Mouse (Mus musculus): ENCODE data around the gene Hoxc6.

Hoxc6 gene

DNA sequence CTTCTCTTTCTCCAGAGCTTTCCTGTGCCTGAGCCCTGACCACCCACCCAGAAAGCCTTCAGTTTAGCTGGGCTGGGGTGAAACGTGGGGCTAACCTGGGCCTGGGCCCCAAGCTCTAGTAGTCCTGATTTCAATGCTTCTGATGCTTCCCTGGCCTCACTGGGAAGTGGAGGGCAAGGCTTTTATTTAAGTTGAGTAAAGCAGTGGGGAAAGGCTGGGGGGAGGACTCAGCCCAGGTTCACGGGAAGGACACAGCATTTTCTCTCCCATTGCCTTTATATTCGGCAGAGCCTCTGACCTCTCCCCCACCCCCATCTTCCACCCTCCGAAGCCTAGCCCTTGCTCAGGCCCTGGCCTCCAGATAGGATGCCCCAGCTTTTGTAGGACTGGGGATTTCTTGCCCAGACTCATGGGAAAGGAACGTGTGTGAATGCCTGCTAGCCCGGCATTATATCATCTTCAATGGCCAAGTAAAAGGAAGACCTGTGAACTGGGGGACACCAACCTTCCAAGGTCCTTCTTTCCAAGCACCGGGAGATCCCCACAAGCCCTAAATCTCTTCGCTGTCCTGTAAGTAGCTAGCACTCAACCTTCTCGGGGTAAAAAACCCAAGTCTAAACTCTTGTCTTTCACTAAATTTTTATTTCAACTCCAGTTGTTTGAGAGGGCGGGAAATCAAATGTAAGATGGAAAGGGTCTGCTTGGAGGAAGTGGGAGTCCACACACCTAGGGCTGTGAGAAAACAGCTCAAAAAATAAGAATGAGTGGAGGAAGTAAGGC lies 40.8 kb downstream of the Hoxc6 start:
- DNase-seq (ENCODE audit: low spot score in 2 of 2) = no peak

GRCm38 (mm10) chr15:103039609-103040008 lies 41.6 kb downstream of the Hoxc6 start:
- no peak for DNase-seq (ENCODE audit: low spot score in 2 of 2)

DNA sequence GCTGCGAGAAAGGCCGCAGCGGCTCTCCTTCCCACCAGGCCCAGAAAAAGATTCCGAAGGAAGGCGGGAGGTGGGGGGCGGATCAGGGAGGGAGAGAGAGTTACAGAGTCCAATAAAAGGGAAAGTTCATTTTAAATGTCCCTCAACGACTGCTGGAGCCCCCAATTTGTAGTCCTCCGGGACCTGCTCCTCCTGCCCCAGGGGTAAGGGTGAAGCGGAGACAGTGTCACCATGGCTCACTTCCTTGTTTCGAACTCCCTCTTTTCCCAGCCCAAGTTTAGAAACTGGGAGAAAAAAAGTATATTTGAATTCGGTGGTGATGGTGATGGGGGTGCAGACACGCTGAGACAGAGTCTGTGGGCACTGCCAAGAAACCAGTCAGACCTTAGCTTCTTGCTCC lies 42.5 kb downstream of the Hoxc6 start:
- DNase-seq (ENCODE audit: low spot score in 2 of 2) = no peak

- no peak for DNase-seq (ENCODE audit: low spot score in 2 of 2)
Observed at GRCm38 (mm10) chr15:103041613-103042012, 43.6 kb downstream of the Hoxc6 start.

DNA sequence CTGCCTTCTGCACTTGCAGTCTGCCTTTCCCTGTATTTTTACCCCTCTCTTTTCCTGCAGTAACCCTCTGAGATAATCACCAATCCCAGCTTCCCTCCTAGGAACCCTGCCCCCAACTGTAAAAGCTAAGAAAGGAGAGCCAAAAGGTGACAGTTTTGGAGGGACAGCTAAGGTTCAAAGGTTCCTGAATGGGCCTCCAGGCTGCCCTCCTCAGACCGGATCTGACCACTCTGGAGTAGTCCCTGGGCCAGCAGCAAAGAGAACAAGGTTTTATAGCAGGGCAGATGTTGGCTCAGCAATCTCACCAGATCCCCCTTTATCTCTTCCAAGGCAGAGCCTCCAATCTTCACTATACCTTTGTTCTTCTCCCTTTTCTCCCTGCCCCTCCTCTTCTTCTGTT lies 44.2 kb downstream of the Hoxc6 start:
- DNase-seq (ENCODE audit: low spot score in 2 of 2) = no peak

- no peak for DNase-seq (ENCODE audit: low spot score in 2 of 2)
Observed at GRCm38 (mm10) chr15:103051670-103052069, 53.6 kb downstream of the Hoxc6 start.

DNA sequence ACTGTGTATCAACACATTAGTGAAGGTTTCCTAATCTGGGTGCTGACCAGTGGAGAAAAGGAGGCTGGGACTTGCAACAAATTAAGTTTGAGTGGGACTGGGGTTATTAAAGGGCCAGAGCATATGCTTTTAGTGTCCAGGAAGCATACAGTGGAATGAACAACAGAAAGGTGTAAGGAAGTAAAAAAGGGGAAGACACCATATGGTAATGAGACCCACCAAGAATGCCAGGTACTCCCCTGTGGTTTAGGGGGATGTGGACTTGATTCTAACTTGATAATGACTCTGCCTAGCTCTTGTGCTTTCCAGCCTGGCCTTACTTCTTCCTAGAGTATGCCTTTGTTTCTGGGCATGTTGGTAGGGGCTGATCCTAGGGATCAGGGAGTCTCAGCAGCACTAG lies 55.2 kb downstream of the Hoxc6 start:
- no peak for DNase-seq (ENCODE audit: low spot score in 2 of 2)

- DNase-seq (ENCODE audit: low spot score in 2 of 2) = no peak
Observed at GRCm38 (mm10) chr15:103056396-103056795, 58.3 kb downstream of the Hoxc6 start.

- no peak for DNase-seq (ENCODE audit: low spot score in 2 of 2)
Observed at GRCm38 (mm10) chr15:103058715-103059114, 60.7 kb downstream of the Hoxc6 start.

GRCm38 (mm10) chr15:103059393-103059992 lies 61.4 kb downstream of the Hoxc6 start:
- no peak for DNase-seq (ENCODE audit: low spot score in 2 of 2)

GRCm38 (mm10) chr15:103060021-103060340 lies 61.9 kb downstream of the Hoxc6 start:
- DNase-seq (ENCODE audit: low spot score in 2 of 2) = no peak

- DNase-seq (ENCODE audit: low spot score in 2 of 2) = no peak
Observed at GRCm38 (mm10) chr15:103060341-103061130, 62.5 kb downstream of the Hoxc6 start.

DNA sequence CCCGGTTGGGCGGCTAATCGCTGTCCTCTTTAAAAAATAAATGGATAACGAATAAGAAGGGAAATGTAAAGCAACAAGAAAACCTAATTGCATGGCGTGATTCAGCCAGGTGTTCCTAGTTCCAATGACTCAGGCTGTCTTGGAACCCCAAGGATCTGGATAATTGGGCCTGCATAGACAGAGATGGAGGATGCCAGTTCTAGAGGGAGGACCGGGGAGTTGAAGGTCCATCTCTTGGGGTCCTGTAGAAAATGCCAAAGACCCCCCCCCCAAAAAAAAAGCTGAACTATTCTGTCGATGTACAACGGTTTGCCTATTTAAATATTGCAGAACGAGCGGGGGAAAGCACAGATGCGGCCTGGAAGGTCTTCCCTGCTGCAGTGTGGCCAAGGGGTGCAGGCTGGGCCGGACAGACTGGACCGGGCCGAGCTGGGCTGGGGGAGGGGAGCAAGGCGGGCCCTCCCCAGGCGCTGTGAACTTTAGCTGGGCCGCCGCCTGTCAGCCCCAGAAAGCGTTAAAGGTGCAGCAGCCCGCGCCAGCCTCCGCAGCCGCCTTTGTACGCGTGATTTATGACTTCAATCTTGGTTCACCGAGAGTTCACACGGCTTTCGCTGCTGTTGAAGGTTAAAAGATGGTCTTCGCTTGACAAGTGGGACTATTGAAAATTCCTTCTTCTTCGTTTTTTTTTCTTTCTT lies 63.2 kb downstream of the Hoxc6 start:
- no peak for DNase-seq (ENCODE audit: low spot score in 2 of 2)

All from thymus, postnatal 10 days (tissue).